Mouse (Mus musculus) kidney, postnatal 36 days (tissue): ENCODE measurements at regions not wholly inside any gene's neighbourhood (a gene's known extent, or its start where the extent isn't known, plus 50 kb on each side); places are given as distances from the start of the nearest gene placed in this dataset.

ENCODE experiments used
- DNase-seq, 2 experiments: peaks; one replicate each; pipeline ENCODE4 v3.0.0; 2021 to 2022; ENCODE audit warnings: mixed read lengths in 2 of 2

GRCm38 (mm10) chr3:140233809-140234208, 978.3 kb downstream of the Pdha2 start:
- DNase-seq, result no peak

GRCm38 (mm10) chr3:140239276-140239675, 972.9 kb downstream of the Pdha2 start:
- DNase-seq, result no peak
